Mouse (Mus musculus) G1E (cell line): ENCODE results near the gene Hpca.

Experiments used
- CTCF ChIP-seq: IDR thresholded peaks from 2 replicates; pipeline ENCODE4 v1.5.1; 2012; ENCODE audit warnings: low read depth, low read length, inconsistent platforms, mixed read lengths
- GATA1 ChIP-seq: IDR thresholded peaks from 2 replicates; pipeline ENCODE4 v1.6.1; 2012; ENCODE audit warnings: borderline replicate concordance, low read length, inconsistent platforms, mixed read lengths
- GATA2 ChIP-seq: IDR thresholded peaks from 2 replicates; pipeline ENCODE4 v1.6.1; 2012; ENCODE audit warnings: low read depth, low read length, inconsistent platforms, borderline replicate concordance
- POLR2AphosphoS5 ChIP-seq: IDR thresholded peaks from 2 replicates; pipeline ENCODE4 v1.6.1; 2012; ENCODE audit warnings: low read depth, low read length, inconsistent platforms; ENCODE audit not compliant: insufficient replicate concordance
- TAL1 ChIP-seq: conservative IDR thresholded peaks from 2 replicates; pipeline ENCODE4 v1.6.1; 2012; ENCODE audit warnings: low read depth, low read length, inconsistent platforms, mixed read lengths

GRCm38 (mm10) chr4:129121569-129122086, at the start of gene Hpca:
- no peak for TF ChIP-seq CTCF
- no peak for TF ChIP-seq GATA1
- no peak for TF ChIP-seq TAL1
- no peak for TF ChIP-seq POLR2AphosphoS5
- TF ChIP-seq GATA2 = no peak
